Mouse (Mus musculus) embryonic facial prominence, embryonic 12.5 days (tissue): ENCODE measurements around the gene Gm13277. TPM values are rescaled to one million over a fixed set of nuclear protein-coding genes. Genes with fewer than 3 reads are reported as not detected.
"Not testable (repeated sequence)": the region's sequence is repeated elsewhere in the genome, so short reads cannot be mapped to it uniquely, and the experiment has no call there.

Source experiments
- ATAC-seq: fragments of 200-750 bp; cut with Nextera tagmentation; 2 replicates; pipeline ENCODE4 v1.8.0; 2017; ENCODE audit not compliant: insufficient number of reproducible peaks, insufficient read depth, low FRiP score, low TSS enrichment
- H3K27ac ChIP-seq: fragments of 300-500 bp; sonication (generic); 2 replicates; pipeline ENCODE4 v1.5.1; 2016; ENCODE audit warnings: mild to moderate bottlenecking
- H3K27me3 ChIP-seq: fragments of 300-500 bp; sonication (generic); 2 replicates; pipeline ENCODE4 v1.6.1; 2016; ENCODE audit warnings: mild to moderate bottlenecking, moderate library complexity
- H3K36me3 ChIP-seq: fragments of 300-500 bp; sonication (generic); 2 replicates; pipeline ENCODE4 v1.6.1; 2016; ENCODE audit warnings: mild to moderate bottlenecking
- H3K4me1 ChIP-seq: fragments of 300-500 bp; sonication (generic); 2 replicates; pipeline ENCODE4 v1.6.1; 2016
- H3K4me2 ChIP-seq: fragments of 300-500 bp; sonication (generic); replicated peaks from 2 replicates; pipeline ENCODE4 v1.6.1; 2016; ENCODE audit warnings: mild to moderate bottlenecking, moderate library complexity
- H3K4me3 ChIP-seq: fragments of 300-500 bp; sonication (generic); 2 replicates; pipeline ENCODE4 v1.5.1; 2016; ENCODE audit warnings: mild to moderate bottlenecking
- H3K9ac ChIP-seq: fragments of 300-500 bp; sonication (generic); 2 replicates; pipeline ENCODE4 v1.6.1; 2016; ENCODE audit warnings: mild to moderate bottlenecking, moderate library complexity
- H3K9me3 ChIP-seq: fragments of 300-500 bp; sonication (generic); 2 replicates; pipeline ENCODE4 v1.6.1; 2016; ENCODE audit warnings: mild to moderate bottlenecking, moderate library complexity
- WGBS: fragments of 180-500 bp; shearing (Covaris S2); methylation state at CpG from one replicate; pipeline ENCODE4 v1.1.7; 2016; 5-methylcytosine and 5-hydroxymethylcytosine counted together
- polyA plus RNA-seq: library from polyadenylated mRNA; unstranded; fragments of >200 nt; fragmentation: Nextera tagmentation; extraction: Ambion mirVana; gene quantifications from 2 replicates; pipeline ENCODE4 v1.2.1, GENCODE M21; 2016

Gene Gm13277
- polyA plus RNA-seq, 1 experiment from 2014 or later = not detected

GRCm38 (mm10) chr4:88793936-88794675 lies 5.7 kb downstream of the Gm13277 start, which contains the start of gene Gm13275:
TSS of gene Gm13275 (plus strand) at chr4:88794487.
- 1% methylated on average over 14 of the region's 52 CpGs for WGBS
- not testable (repeated sequence) for H3K36me3 ChIP-seq, H3K4me2 ChIP-seq, H3K9ac ChIP-seq, H3K27ac ChIP-seq, H3K27me3 ChIP-seq, H3K4me1 ChIP-seq, ATAC-seq, H3K9me3 ChIP-seq, H3K4me3 ChIP-seq

- not testable (repeated sequence) for H3K27ac ChIP-seq, H3K9ac ChIP-seq, ATAC-seq, H3K4me1 ChIP-seq, H3K9me3 ChIP-seq, H3K4me3 ChIP-seq, H3K4me2 ChIP-seq, H3K27me3 ChIP-seq, H3K36me3 ChIP-seq
- WGBS = no CpG with 5 or more reads among the region's 28 CpGs
Observed at GRCm38 (mm10) chr4:88797097-88797496, 8.7 kb downstream of the Gm13277 start, which contains the start of gene Gm13279. TSS of gene Gm13279 (plus strand) at chr4:88797397.

GRCm38 (mm10) chr4:88799365-88799764 lies 10.9 kb downstream of the Gm13277 start, which contains the start of gene Gm13285:
TSS of gene Gm13285 (plus strand) at chr4:88799665.
- not testable (repeated sequence) for H3K27ac ChIP-seq, ATAC-seq, H3K27me3 ChIP-seq, H3K4me1 ChIP-seq, H3K36me3 ChIP-seq, H3K9ac ChIP-seq, H3K4me2 ChIP-seq, H3K9me3 ChIP-seq, H3K4me3 ChIP-seq
- WGBS = 10% methylated on average over 6 of the region's 7 CpGs

- not testable (repeated sequence) for ATAC-seq, H3K9me3 ChIP-seq, H3K27me3 ChIP-seq, H3K4me1 ChIP-seq, H3K9ac ChIP-seq, H3K4me2 ChIP-seq, H3K27ac ChIP-seq, H3K36me3 ChIP-seq, H3K4me3 ChIP-seq
- no CpG with 5 or more reads among the region's 29 CpGs for WGBS
Observed at GRCm38 (mm10) chr4:88802954-88803353, 14.5 kb downstream of the Gm13277 start, which contains the start of gene Gm13287. TSS of gene Gm13287 (plus strand) at chr4:88803254.

GRCm38 (mm10) chr4:88805231-88805630 lies 16.8 kb downstream of the Gm13277 start, which contains the start of gene Gm13288:
TSS of gene Gm13288 (plus strand) at chr4:88805531.
- not testable (repeated sequence) for H3K27ac ChIP-seq, H3K9me3 ChIP-seq, H3K4me1 ChIP-seq, H3K27me3 ChIP-seq, ATAC-seq, H3K9ac ChIP-seq, H3K36me3 ChIP-seq
- H3K4me2 ChIP-seq = peak within 1 kb of the TSS; percentile 32; the same call in 1 of the 2 replicates
- H3K4me3 ChIP-seq = 0 out of 2 replicates have a peak within 1 kb of the TSS, but pooled peaks have one; percentile 22
- WGBS = no CpG with 5 or more reads among the region's 8 CpGs

GRCm38 (mm10) chr4:88805761-88806160 lies 17.3 kb downstream of the Gm13277 start:
- not testable (repeated sequence) for H3K4me1 ChIP-seq, H3K9me3 ChIP-seq, H3K27me3 ChIP-seq, ATAC-seq, H3K9ac ChIP-seq, H3K36me3 ChIP-seq, H3K27ac ChIP-seq
- 0 out of 2 replicates have a peak overlapping the region, but pooled peaks have one; percentile 22 for H3K4me3 ChIP-seq
- 0% methylated on average over 14 of the region's 34 CpGs for WGBS
- H3K4me2 ChIP-seq = peak overlapping the region; percentile 32; the same call in 1 of the 2 replicates

- no peaks in the 10 kb centered on the region for H3K36me3 ChIP-seq
- H3K9me3 ChIP-seq = no peaks in the 10 kb centered on the region
- ATAC-seq = no peak
- no peaks in the 10 kb centered on the region for H3K27me3 ChIP-seq
- no peak within 1 kb of the TSS for H3K4me2 ChIP-seq
- no peak within 1 kb of the TSS for H3K9ac ChIP-seq
- WGBS = 61% methylated on average over 3 of the region's 3 CpGs
- no peaks in the 10 kb centered on the region for H3K4me1 ChIP-seq
- no peak within 1 kb of the TSS for H3K4me3 ChIP-seq
- H3K27ac ChIP-seq = no peak within 1 kb of the TSS
Observed at GRCm38 (mm10) chr4:88815928-88816327, 27.5 kb downstream of the Gm13277 start, which contains the start of gene Ifna7. TSS of gene Ifna7 (plus strand) at chr4:88816228.

- WGBS = 96% methylated on average over 1 of the region's 1 CpGs
- Histone ChIP-seq H3K36me3 (no peaks in the 10 kb centered on the region), H3K27me3 (no peaks in the 10 kb centered on the region), H3K4me3 (no peak within 1 kb of the TSS), H3K9me3 (no peaks in the 10 kb centered on the region), H3K27ac (no peak within 1 kb of the TSS), H3K4me1 (no peaks in the 10 kb centered on the region), H3K4me2 (no peak within 1 kb of the TSS), H3K9ac (no peak within 1 kb of the TSS)
- no peak for ATAC-seq
Observed at GRCm38 (mm10) chr4:88819659-88820058, 31.2 kb downstream of the Gm13277 start, which contains the start of gene Ifna11. TSS of gene Ifna11 (plus strand) at chr4:88819959.

- no peak overlapping the region for H3K4me2 ChIP-seq
- WGBS = 26% methylated on average over 4 of the region's 4 CpGs
- no peaks in the 10 kb centered on the region for H3K9me3 ChIP-seq
- H3K4me1 ChIP-seq = no peaks in the 10 kb centered on the region
- no peaks in the 10 kb centered on the region for H3K36me3 ChIP-seq
- H3K27me3 ChIP-seq = no peaks in the 10 kb centered on the region
- H3K4me3 ChIP-seq = no peak overlapping the region
- no peak for ATAC-seq
- H3K27ac ChIP-seq = no peak overlapping the region
- no peak overlapping the region for H3K9ac ChIP-seq
Observed at GRCm38 (mm10) chr4:88822995-88823394, 34.6 kb downstream of the Gm13277 start.

GRCm38 (mm10) chr4:88827116-88827515 lies 38.7 kb downstream of the Gm13277 start, which contains the start of gene Ifna6:
TSS of gene Ifna6 (plus strand) at chr4:88827416.
- H3K27ac ChIP-seq, H3K4me3 ChIP-seq, H3K9me3 ChIP-seq, H3K36me3 ChIP-seq, H3K27me3 ChIP-seq, H3K9ac ChIP-seq, H3K4me1 ChIP-seq, H3K4me2 ChIP-seq, ATAC-seq: not testable (repeated sequence)

GRCm38 (mm10) chr4:88830523-88830922 lies 42.1 kb downstream of the Gm13277 start:
- no peak for ATAC-seq
- no peaks in the 10 kb centered on the region for H3K4me1 ChIP-seq
- H3K9me3 ChIP-seq = no peaks in the 10 kb centered on the region
- H3K36me3 ChIP-seq = no peaks in the 10 kb centered on the region
- 35% methylated on average over 4 of the region's 4 CpGs for WGBS
- H3K27ac ChIP-seq = no peak overlapping the region
- H3K4me2 ChIP-seq = no peak overlapping the region
- H3K27me3 ChIP-seq = no peaks in the 10 kb centered on the region
- H3K4me3 ChIP-seq = no peak overlapping the region
- H3K9ac ChIP-seq = no peak overlapping the region

- 78% methylated on average over 1 of the region's 1 CpGs for WGBS
- H3K4me3 ChIP-seq, H3K36me3 ChIP-seq, H3K4me1 ChIP-seq, H3K27me3 ChIP-seq, H3K4me2 ChIP-seq, H3K9me3 ChIP-seq, H3K27ac ChIP-seq, H3K9ac ChIP-seq, ATAC-seq: not testable (repeated sequence)
Observed at GRCm38 (mm10) chr4:88835225-88835624, 46.8 kb downstream of the Gm13277 start, which contains the start of gene Ifna5. TSS of gene Ifna5 (plus strand) at chr4:88835525.
